Mouse (Mus musculus) hindbrain, embryonic 12.5 days (tissue): ENCODE data around the gene Arrdc5. TPM values are rescaled to one million over a fixed set of nuclear protein-coding genes. Genes with fewer than 3 reads are reported as not detected.

ENCODE experiments used
- ATAC-seq: fragments of 200-750 bp; cut with Nextera tagmentation; 2 replicates; pipeline ENCODE4 v1.8.0; 2017; ENCODE audit warnings: moderate TSS enrichment; ENCODE audit not compliant: low FRiP score
- H3K27ac ChIP-seq: fragments of 300-500 bp; sonication (generic); 2 replicates; pipeline ENCODE4 v1.5.1; 2016; ENCODE audit warnings: mild to moderate bottlenecking
- H3K27me3 ChIP-seq: fragments of 300-500 bp; sonication (generic); 2 replicates; pipeline ENCODE4 v1.6.1; 2016; ENCODE audit warnings: mild to moderate bottlenecking
- H3K36me3 ChIP-seq: fragments of 300-500 bp; sonication (generic); 2 replicates; pipeline ENCODE4 v1.6.1; 2016; ENCODE audit warnings: mild to moderate bottlenecking
- H3K4me1 ChIP-seq: fragments of 300-500 bp; sonication (generic); 2 replicates; pipeline ENCODE4 v1.6.1; 2016
- H3K4me2 ChIP-seq: fragments of 300-500 bp; sonication (generic); replicated peaks from 2 replicates; pipeline ENCODE4 v1.6.1; 2016; ENCODE audit warnings: mild to moderate bottlenecking
- H3K4me3 ChIP-seq: fragments of 300-500 bp; sonication (generic); 2 replicates; pipeline ENCODE4 v1.5.1; 2016; ENCODE audit warnings: mild to moderate bottlenecking
- H3K9ac ChIP-seq: fragments of 300-500 bp; sonication (generic); 2 replicates; pipeline ENCODE4 v1.6.1; 2016; ENCODE audit warnings: mild to moderate bottlenecking, moderate library complexity
- H3K9me3 ChIP-seq: fragments of 300-500 bp; sonication (generic); replicated peaks from 2 replicates; pipeline ENCODE4 v1.6.1; 2016; ENCODE audit warnings: mild to moderate bottlenecking
- WGBS: fragments of 180-500 bp; shearing (Covaris S2); methylation state at CpG from one replicate; pipeline ENCODE4 v1.1.7; 2016; 5-methylcytosine and 5-hydroxymethylcytosine counted together
- polyA plus RNA-seq: library from polyadenylated mRNA; unstranded; fragments of >200 nt; fragmentation: Nextera tagmentation; extraction: Ambion mirVana; gene quantifications from 2 replicates; pipeline ENCODE4 v1.2.1, GENCODE M21; 2016

Arrdc5 gene
- polyA plus RNA-seq, 1 experiment from 2014 or later: not detected

DNA sequence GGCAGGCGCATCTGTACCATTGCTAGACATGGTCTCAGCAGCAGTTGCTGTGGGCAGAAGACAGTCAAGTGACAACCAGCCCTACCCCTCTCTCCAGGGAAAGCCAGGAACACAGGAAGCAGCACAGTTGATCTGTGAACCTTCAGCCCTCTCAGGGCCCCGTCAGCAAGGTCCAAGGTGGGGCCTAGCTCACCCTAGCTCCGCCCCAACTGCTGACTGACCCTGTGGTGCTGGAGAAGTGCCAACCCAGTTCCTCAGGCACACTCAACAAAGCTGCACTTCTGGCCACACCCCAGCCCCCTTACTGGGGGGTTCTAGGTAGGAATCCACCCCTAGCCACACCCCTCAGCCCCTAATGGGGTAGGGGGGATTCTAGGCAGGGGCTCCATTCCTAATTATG is 12.3 kb downstream of the Arrdc5 start:
- Histone ChIP-seq H3K4me1 (peaks cover 38% of the 10 kb centered on the region), H3K27ac (0 out of 2 replicates have a peak overlapping the region, but pooled peaks have one; percentile 35), H3K36me3 (peaks cover 15% of the 10 kb centered on the region; the same call in 1 of the 2 replicates), H3K9ac (no peak overlapping the region), H3K4me3 (no peak overlapping the region), H3K4me2 (no peak overlapping the region), H3K9me3 (no peaks in the 10 kb centered on the region), H3K27me3 (no peaks in the 10 kb centered on the region)
- ATAC-seq: no peak
- 52% methylated on average over 3 of the region's 3 CpGs for WGBS

DNA sequence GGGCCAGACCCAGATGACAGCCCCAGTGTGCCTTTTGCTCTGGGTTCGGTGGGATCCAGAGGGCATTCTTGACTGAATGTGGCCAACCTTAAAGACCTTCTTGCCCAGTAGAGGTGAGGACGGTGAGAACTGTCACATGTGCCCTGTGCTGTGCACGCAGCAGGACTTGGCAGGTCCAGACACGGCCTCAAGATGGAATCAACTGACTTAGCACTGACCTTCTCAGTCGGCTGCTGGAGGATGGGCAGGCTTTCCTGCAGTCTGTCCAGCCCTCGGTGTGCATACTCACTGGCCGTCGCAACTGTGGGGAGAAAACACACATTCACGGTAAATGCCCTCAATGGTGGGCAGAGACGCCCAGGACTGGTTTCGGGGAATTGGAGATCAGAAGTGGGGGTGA is 14.1 kb downstream of the Arrdc5 start:
- 93% methylated on average over 11 of the region's 11 CpGs for WGBS
- no peaks in the 10 kb centered on the region for H3K27me3 ChIP-seq
- no peaks in the 10 kb centered on the region for H3K9me3 ChIP-seq
- H3K36me3 ChIP-seq: peaks cover 22% of the 10 kb centered on the region
- ATAC-seq: no peak
- H3K4me2 ChIP-seq: no peak overlapping the region
- H3K27ac ChIP-seq: no peak overlapping the region
- no peak overlapping the region for H3K9ac ChIP-seq
- H3K4me3 ChIP-seq: no peak overlapping the region
- H3K4me1 ChIP-seq: peaks cover 27% of the 10 kb centered on the region

DNA sequence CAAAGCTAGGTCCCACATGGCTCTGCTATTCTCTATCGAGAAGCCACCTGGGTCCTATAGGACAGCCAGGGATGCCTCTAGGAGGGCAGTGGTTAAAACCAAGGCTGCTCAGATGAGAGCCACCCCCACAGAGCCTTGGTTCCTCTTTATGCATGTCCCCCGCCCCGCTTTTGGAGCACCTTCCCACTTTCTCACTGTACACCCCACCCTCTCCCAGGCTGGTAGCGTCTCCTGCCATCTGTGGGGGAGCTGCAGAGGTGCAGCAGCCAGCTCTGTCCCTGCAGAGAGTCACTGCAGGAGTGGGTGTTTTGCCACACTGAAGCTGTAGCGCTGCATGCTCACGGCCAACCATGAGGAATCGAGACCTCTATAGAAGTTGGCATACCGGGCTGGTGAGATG is 16.8 kb downstream of the Arrdc5 start:
- Histone ChIP-seq H3K4me2 (no peak overlapping the region), H3K36me3 (peaks cover 28% of the 10 kb centered on the region), H3K4me1 (peaks cover 8% of the 10 kb centered on the region), H3K9me3 (no peaks in the 10 kb centered on the region), H3K27ac (no peak overlapping the region), H3K27me3 (no peaks in the 10 kb centered on the region), H3K9ac (no peak overlapping the region), H3K4me3 (no peak overlapping the region)
- WGBS: 94% methylated on average over 8 of the region's 8 CpGs
- no peak for ATAC-seq

DNA sequence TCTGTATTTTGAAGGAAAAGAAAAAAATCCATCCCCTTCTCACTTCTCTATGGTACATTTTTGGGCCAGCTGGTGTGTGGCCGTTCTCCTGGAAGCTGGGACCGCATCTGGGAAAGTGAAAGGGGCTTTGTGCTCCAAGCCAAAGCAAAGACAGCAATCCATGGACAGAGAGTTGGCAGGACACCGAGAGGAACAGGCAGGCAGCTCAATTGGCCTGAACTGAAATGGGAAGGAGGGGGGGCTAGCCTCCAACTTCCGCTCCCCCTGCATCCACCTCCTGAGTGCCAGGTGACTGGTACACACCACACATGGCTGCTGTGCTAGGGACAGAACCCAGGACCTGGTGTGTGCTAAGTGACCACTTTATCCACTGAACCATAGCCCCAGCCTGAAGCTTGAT is 17.3 kb downstream of the Arrdc5 start:
- H3K27me3 ChIP-seq: no peaks in the 10 kb centered on the region
- peaks cover 3% of the 10 kb centered on the region for H3K4me1 ChIP-seq
- H3K9ac ChIP-seq: no peak overlapping the region
- 89% methylated on average over 4 of the region's 4 CpGs for WGBS
- no peak overlapping the region for H3K4me2 ChIP-seq
- peaks cover 28% of the 10 kb centered on the region for H3K36me3 ChIP-seq
- ATAC-seq: no peak
- no peak overlapping the region for H3K4me3 ChIP-seq
- no peaks in the 10 kb centered on the region for H3K9me3 ChIP-seq
- no peak overlapping the region for H3K27ac ChIP-seq

DNA sequence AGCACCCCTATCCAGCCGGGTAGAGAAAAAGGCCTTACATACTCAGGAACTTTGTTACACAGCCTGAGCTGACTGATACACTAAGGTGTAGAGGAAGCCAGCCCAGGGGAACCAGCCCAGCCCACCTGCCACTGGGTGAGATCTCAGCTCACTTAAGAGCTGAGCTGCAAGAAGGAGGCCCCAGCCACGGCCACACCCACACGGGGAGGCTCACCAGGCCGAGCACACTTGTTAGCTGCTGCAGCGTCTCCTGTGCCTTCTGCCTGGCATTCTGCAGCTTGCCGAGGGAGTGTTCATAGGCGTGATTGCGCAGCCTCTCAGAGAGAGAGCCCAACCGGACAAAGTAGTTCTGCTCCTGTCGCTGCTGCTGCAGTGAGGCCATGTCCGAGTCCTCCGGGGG is 18.9 kb downstream of the Arrdc5 start:
- H3K9ac ChIP-seq: no peak overlapping the region
- H3K4me2 ChIP-seq: no peak overlapping the region
- H3K9me3 ChIP-seq: no peaks in the 10 kb centered on the region
- H3K36me3 ChIP-seq: peaks cover 27% of the 10 kb centered on the region
- no peak overlapping the region for H3K27ac ChIP-seq
- WGBS: 91% methylated on average over 12 of the region's 12 CpGs
- H3K27me3 ChIP-seq: no peaks in the 10 kb centered on the region
- peaks cover 13% of the 10 kb centered on the region for H3K4me1 ChIP-seq
- no peak overlapping the region for H3K4me3 ChIP-seq
- no peak for ATAC-seq

- H3K36me3 ChIP-seq: peaks cover 13% of the 10 kb centered on the region
- H3K27me3 ChIP-seq: no peaks in the 10 kb centered on the region
- H3K4me3 ChIP-seq: no peak overlapping the region
- H3K9me3 ChIP-seq: no peaks in the 10 kb centered on the region
- peaks cover 16% of the 10 kb centered on the region for H3K4me1 ChIP-seq
- H3K4me2 ChIP-seq: no peak overlapping the region
- ATAC-seq: no peak
- H3K9ac ChIP-seq: no peak overlapping the region
- 0 out of 2 replicates have a peak overlapping the region, but pooled peaks have one; percentile 4 for H3K27ac ChIP-seq
- 86% methylated on average over 12 of the region's 12 CpGs for WGBS
Observed at GRCm38 (mm10) chr17:56279481-56280155, 20.5 kb downstream of the Arrdc5 start.

GRCm38 (mm10) chr17:56278340-56278739 is 21.7 kb downstream of the Arrdc5 start:
- Histone ChIP-seq H3K4me2 (no peak overlapping the region), H3K9me3 (no peaks in the 10 kb centered on the region), H3K4me1 (peaks cover 16% of the 10 kb centered on the region), H3K36me3 (peaks cover 13% of the 10 kb centered on the region), H3K27me3 (no peaks in the 10 kb centered on the region), H3K9ac (no peak overlapping the region), H3K4me3 (no peak overlapping the region), H3K27ac (no peak overlapping the region)
- WGBS: 94% methylated on average over 5 of the region's 5 CpGs
- ATAC-seq: no peak

DNA sequence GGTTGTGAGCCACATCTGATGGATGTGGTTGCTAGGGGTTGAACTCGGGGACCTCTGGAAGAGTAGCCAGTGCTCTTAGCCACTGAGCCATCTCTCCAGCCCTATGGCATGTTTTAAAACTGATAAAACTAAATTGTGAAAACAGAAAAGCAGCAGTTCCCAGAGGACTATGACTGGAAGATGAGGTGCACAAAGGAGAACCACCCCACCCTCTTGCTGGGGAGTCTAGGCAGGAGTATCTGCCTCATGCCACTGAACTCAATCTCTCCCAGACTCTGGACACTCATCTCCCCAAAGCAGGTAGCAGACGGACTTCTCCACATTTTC is 22.6 kb downstream of the Arrdc5 start:
- ATAC-seq: no peak
- peak overlapping the region; percentile 57; the same call in 1 of the 2 replicates for H3K4me2 ChIP-seq
- 56% methylated on average over 2 of the region's 2 CpGs for WGBS

GRCm38 (mm10) chr17:56276643-56277566 is 23.2 kb downstream of the Arrdc5 start, which contains the start of gene Ticam1:
TSS of gene Ticam1 (minus strand) at chr17:56276786.
- peak; percentile 78 for ATAC-seq
- WGBS: 13% methylated on average over 15 of the region's 21 CpGs
- H3K27ac ChIP-seq: peak within 1 kb of the TSS; percentile 40; the same call in 1 of the 2 replicates

More for the DNA sequence above, 22.6 kb downstream of the Arrdc5 start:
- no peak overlapping the region for H3K9ac ChIP-seq
- peak overlapping the region; percentile 40; the same call in 1 of the 2 replicates for H3K27ac ChIP-seq
- H3K9me3 ChIP-seq: no peaks in the 10 kb centered on the region
- H3K4me1 ChIP-seq: peaks cover 16% of the 10 kb centered on the region
- no peak overlapping the region for H3K4me3 ChIP-seq
- H3K36me3 ChIP-seq: peaks cover 13% of the 10 kb centered on the region
- H3K27me3 ChIP-seq: no peaks in the 10 kb centered on the region

DNA sequence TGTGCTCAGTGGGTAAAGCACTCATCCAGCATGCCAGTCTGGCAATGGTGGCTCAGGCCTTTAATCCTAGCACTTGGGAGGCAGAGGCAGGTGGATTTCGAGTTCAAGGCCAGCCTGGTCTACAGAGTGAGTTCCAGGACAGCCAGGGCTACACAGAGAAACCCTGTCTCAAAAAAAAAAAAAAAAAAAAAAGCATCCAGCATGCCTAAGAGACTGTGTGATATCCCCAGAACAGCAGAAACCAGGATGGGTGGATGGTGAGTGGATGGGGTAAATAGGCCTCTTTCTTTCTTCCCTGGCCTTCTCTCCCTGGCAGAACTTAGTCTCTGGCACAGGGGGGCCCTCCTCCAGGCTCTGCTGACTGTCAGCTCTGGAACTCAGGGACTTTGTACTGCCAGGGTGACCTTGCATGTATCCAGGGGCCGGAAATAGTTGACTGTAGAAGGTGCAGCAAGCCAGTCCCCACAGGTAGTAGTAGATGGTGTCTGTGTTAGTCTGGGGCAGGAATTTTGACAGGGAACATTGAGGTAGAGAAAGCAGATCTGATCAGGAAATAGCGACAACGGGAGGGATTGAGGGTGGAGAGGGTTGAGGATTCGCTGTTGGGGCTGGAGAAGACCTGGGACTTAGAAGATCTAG is 24.1 kb downstream of the Arrdc5 start:
- Histone ChIP-seq H3K9ac (peak overlapping the region; percentile 55), H3K36me3 (peaks cover 5% of the 10 kb centered on the region), H3K27ac (0 out of 2 replicates have a peak overlapping the region, but pooled peaks have one; percentile 23), H3K4me3 (peak overlapping the region; percentile 40), H3K4me1 (peaks cover 16% of the 10 kb centered on the region), H3K27me3 (no peaks in the 10 kb centered on the region), H3K9me3 (no peaks in the 10 kb centered on the region), H3K4me2 (peak overlapping the region; percentile 57)
- 37% methylated on average over 5 of the region's 5 CpGs for WGBS
- no peak for ATAC-seq

More at GRCm38 (mm10) chr17:56276643-56277566, 23.2 kb downstream of the Arrdc5 start, which contains the start of gene Ticam1:
- no peaks in the 10 kb centered on the region for H3K9me3 ChIP-seq
- peak within 1 kb of the TSS; percentile 55 for H3K9ac ChIP-seq
- peak within 1 kb of the TSS; percentile 57 for H3K4me2 ChIP-seq
- H3K4me3 ChIP-seq: peak within 1 kb of the TSS; percentile 40
- no peaks in the 10 kb centered on the region for H3K27me3 ChIP-seq
- peaks cover 13% of the 10 kb centered on the region for H3K36me3 ChIP-seq
- H3K4me1 ChIP-seq: peaks cover 16% of the 10 kb centered on the region

DNA sequence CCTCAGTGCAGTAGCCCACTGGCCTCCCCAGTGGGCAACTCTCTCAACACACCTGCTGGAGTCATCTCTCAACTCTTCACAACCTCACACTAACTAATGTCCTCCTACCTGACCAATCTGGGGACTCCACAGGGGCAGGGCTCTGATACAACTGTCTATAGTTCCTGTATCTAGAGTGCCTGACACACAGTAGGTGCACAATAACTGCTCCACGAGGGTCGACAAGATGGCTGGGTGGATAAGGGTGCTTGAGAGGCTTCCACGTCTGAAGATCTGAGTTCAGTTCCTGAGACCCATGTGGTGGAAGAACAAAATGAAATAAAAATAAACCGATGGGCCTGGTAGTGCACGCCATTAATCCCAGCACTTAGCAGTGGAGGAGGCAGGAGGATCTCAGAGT is 26.1 kb downstream of the Arrdc5 start:
- ATAC-seq: no peak
- 91% methylated on average over 5 of the region's 5 CpGs for WGBS
- no peak overlapping the region; the same call in 1 of the 2 replicates for H3K9ac ChIP-seq

DNA sequence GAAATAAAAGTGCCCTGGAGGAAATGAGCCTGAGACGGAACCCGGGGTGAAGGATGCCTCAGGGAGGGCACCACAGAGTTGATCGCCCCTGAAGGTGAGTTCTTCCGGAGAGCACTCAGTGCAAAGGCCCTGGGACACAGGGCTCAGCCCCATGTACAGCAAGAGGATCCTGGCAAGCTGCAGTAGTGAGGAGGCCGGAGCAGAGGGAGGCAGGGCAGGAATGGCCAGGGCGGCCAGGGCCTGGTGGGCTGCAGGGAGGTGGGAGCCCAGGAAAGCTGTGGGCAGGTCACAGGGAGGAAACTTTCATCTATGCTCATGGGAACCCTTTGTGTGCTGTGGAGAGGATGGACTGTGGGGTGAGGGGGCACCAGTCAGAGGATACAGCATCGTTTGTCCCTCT is 26.6 kb downstream of the Arrdc5 start:
- Histone ChIP-seq H3K36me3 (no peaks in the 10 kb centered on the region), H3K27ac (no peak overlapping the region), H3K4me3 (no peak overlapping the region), H3K4me2 (no peak overlapping the region), H3K27me3 (no peaks in the 10 kb centered on the region), H3K9ac (no peak overlapping the region; the same call in 1 of the 2 replicates), H3K4me1 (peaks cover 23% of the 10 kb centered on the region), H3K9me3 (no peaks in the 10 kb centered on the region)
- no peak for ATAC-seq
- 88% methylated on average over 7 of the region's 7 CpGs for WGBS

More for the DNA sequence above, 26.1 kb downstream of the Arrdc5 start:
- H3K4me2 ChIP-seq: no peak overlapping the region
- H3K36me3 ChIP-seq: no peaks in the 10 kb centered on the region
- no peak overlapping the region for H3K4me3 ChIP-seq
- no peaks in the 10 kb centered on the region for H3K27me3 ChIP-seq
- no peak overlapping the region for H3K27ac ChIP-seq
- H3K9me3 ChIP-seq: no peaks in the 10 kb centered on the region
- H3K4me1 ChIP-seq: peaks cover 23% of the 10 kb centered on the region
